Mouse (Mus musculus): Measurements from ENCODE around the gene Mycbp.

Gene Mycbp

DNA sequence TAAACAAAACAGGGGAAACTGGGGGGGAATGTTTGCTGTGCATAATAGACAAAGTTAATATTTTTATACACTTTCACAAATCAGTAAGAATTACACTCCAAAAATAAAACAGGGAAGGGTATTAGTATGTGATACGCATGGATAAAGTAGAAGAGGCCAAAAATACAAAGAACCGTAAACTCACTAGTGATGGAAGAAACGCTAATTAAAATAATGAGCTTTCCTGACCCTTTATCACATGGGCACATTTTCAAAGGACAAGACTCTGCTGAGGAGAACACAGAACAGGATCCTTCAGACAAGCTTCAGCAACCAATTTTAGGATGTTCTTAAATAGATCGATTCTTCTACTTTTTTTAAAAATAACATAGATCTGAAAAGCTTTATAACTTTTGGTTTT lies 42.1 kb downstream of the Mycbp start:
- no peak for DNase-seq

DNA sequence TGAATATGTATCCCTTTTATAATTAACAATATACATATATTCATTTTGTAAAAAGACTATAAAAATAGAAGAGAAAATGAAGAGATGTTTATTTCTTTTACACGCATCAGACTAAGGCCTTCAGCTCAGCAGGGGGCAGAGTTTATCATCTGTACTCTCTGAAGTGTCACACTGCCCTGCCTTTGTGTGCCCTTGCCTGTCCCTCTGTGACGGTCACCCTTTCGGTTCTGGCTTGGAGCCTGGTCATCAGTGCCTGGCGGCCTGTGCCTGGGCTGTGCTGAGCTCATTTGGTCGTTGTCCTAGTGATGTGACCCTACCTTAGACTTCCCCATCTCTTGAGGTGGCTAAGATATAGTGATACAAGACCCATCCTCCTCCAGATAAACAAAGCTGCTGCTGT lies 42.5 kb downstream of the Mycbp start:
- no peak for DNase-seq

- no peak for DNase-seq
Measured at GRCm38 (mm10) chr4:123948901-123949300, 44.3 kb downstream of the Mycbp start.

DNA sequence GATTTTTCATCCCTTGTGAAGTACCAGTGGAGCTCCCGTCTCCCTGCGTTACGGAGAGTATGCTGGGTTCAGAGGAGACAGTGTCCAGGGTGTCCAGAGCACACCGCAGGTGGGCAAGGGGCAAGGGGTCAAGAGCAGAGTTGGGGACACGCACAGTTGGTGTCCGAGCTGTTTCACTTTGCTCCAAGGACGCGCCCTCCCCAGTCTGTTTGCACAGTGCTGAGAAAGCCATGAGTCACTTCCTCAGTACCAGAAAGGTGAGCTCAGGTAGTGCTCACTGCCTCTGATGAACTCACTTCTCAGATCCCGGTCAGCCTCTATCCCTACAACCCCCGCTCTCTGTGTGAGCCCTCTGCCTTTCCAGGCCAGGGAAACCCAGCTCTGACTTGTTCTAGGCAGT lies 45.0 kb downstream of the Mycbp start:
- no peak for DNase-seq

DNA sequence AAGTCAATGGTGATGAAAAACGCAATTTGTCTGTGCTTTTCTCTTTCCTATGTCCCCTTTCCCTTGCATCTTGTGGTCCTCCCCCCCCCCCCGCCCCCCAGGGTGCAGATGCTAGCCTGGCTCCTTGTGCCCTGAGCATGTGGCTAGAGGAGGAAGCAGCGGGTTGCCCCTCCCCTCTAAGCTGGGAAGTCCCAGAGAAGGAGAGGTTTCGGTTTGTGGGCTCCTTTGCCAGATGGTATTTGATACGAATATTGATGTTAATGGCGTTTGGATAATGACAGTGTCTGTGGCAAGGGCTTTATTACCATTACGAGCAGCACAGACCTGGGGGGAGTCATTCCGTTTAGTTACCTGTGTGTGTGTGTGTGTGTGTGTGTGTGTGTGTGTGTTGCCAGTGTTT lies 47.4 kb downstream of the Mycbp start:
- DNase-seq: no peak

- peak; percentile 71 for DNase-seq
Measured at GRCm38 (mm10) chr4:123956703-123957491, 52.3 kb downstream of the Mycbp start.

GRCm38 (mm10) chr4:123957492-123957808 lies 52.8 kb downstream of the Mycbp start:
- no peak for DNase-seq

DNA sequence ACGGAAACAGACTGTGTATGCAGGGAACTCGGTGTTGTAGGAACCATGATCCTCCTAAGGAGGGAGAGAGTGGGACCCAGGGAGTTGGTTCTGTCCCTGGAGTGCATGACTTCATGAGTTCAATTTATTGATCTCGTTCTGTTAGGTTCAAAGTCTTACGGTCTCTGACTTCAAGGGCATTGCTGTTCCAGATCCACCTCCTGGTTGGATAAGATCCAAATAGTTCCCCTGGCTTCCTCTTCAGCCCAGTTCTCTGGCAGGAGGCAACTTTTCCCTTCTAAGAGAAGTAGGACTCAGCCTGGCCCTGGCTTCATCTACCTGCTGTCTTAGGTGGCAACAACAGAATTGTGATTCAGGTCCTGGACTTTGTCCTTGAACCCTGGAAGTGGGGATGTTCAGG lies 53.3 kb downstream of the Mycbp start:
- no peak for DNase-seq

- DNase-seq: no peak
Measured at GRCm38 (mm10) chr4:123960955-123961354, 56.3 kb downstream of the Mycbp start.

Data from cerebellum, adult 11-12 months (tissue).